Mouse (Mus musculus) spleen, adult 2 months (tissue): ENCODE measurements around the gene Tenm2. TPM values are rescaled to one million over a fixed set of nuclear protein-coding genes. Genes with fewer than 3 reads are reported as not detected.

ENCODE experiments used
- DNase-seq, 2 experiments: peaks; one replicate each; pipeline versions ENCODE4 v3.0.0 to v3.0.0-alpha.2; 2012 to 2021; ENCODE audit warnings: low spot score in 2 of 2, low read depth in 1 of 2
- H3K27ac ChIP-seq: fragments of 200-500 bp; 2 replicates; pipeline ENCODE4 v1.5.1; 2012; ENCODE audit warnings: low read length, inconsistent platforms; ENCODE audit not compliant: insufficient read depth
- H3K27me3 ChIP-seq: fragments of 200-500 bp; 2 replicates; pipeline ENCODE4 v1.6.1; 2012; ENCODE audit warnings: mild to moderate bottlenecking, moderate library complexity, low read length, inconsistent platforms; ENCODE audit not compliant: control insufficient read depth, insufficient read depth
- H3K36me3 ChIP-seq: fragments of 200-500 bp; 2 replicates; pipeline ENCODE4 v1.6.1; 2012; ENCODE audit warnings: mild to moderate bottlenecking, low read length, inconsistent platforms; ENCODE audit not compliant: control insufficient read depth, insufficient read depth
- H3K4me1 ChIP-seq: fragments of 200-500 bp; 2 replicates; pipeline ENCODE4 v1.6.1; 2011; ENCODE audit warnings: inconsistent platforms; ENCODE audit not compliant: control insufficient read depth, insufficient read depth, insufficient read length
- H3K4me3 ChIP-seq: fragments of 200-500 bp; 2 replicates; pipeline ENCODE4 v1.5.1; 2011; ENCODE audit warnings: mild to moderate bottlenecking, inconsistent platforms; ENCODE audit not compliant: insufficient read depth, insufficient read length; ENCODE audit errors: extremely low read depth
- CTCF ChIP-seq: fragments of 200-500 bp; IDR thresholded peaks from 2 replicates; pipeline ENCODE4 v1.5.1; 2011; ENCODE audit warnings: mild to moderate bottlenecking, inconsistent platforms; ENCODE audit not compliant: insufficient read depth, insufficient read length, insufficient replicate concordance; ENCODE audit errors: extremely low read depth
- POLR2A ChIP-seq: fragments of 200-500 bp; IDR thresholded peaks from 2 replicates; pipeline ENCODE4 v1.6.1; 2011; ENCODE audit warnings: low read depth, low read length, inconsistent platforms
- WGBS: fragments of 180-500 bp; shearing (Covaris S2); methylation state at CpG from one replicate; pipeline ENCODE4 v1.1.7; 2018; 5-methylcytosine and 5-hydroxymethylcytosine counted together
- polyA plus RNA-seq: library from polyadenylated mRNA; depleted of rRNA; stranded (reverse); fragments of >200 nt; gene quantifications from 2 replicates; pipeline ENCODE4 v1.2.3, GENCODE M21; 2012

The Tenm2 gene
- polyA plus RNA-seq, 1 experiment = 0.06 TPM

DNA sequence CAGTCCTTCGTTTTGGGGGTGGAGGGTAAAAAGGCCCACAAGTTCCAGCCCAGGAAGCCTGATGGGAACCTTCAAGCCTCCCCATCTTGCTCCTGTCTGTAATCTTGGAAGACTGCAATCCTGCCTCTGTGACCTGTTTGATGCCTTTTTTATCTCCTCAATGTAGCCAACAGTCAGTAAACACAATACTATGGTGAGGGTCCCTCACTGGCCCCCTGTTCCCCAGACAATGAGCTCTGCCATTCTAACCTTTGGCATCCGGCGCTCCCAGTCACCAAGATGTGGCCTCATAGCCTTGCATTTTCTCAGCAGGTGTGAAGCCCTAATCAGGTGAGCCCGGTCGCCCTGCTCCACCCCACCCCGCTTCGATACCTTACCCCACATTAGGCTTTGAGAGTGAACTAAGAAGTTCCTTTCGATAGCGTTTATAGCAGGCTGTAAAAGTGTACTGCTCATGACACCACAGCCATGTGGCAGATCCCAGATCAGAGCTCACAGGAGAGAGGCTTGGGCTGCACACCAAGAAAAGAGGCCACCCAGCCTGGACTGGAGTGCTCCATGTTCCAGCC is 1271.7 kb downstream of the Tenm2 start:
- Histone ChIP-seq H3K27me3 (no peaks in the 10 kb centered on the region), H3K36me3 (no peaks in the 10 kb centered on the region), H3K4me3 (no peak overlapping the region), H3K27ac (no peak overlapping the region), H3K4me1 (no peaks in the 10 kb centered on the region)
- no peak for DNase-seq
- TF ChIP-seq CTCF = no peak
- 80% methylated on average over 9 of the region's 9 CpGs for WGBS

GRCm38 (mm10) chr11:35963554-35963953 is 1272.2 kb downstream of the Tenm2 start:
- no peak overlapping the region for H3K4me3 ChIP-seq
- H3K4me1 ChIP-seq = no peaks in the 10 kb centered on the region
- WGBS = 83% methylated on average over 2 of the region's 2 CpGs
- no peaks in the 10 kb centered on the region for H3K36me3 ChIP-seq
- no peak for DNase-seq
- no peak overlapping the region for H3K27ac ChIP-seq
- TF ChIP-seq CTCF = no peak
- TF ChIP-seq POLR2A = no peak
- H3K27me3 ChIP-seq = no peaks in the 10 kb centered on the region

- Histone ChIP-seq H3K36me3 (no peaks in the 10 kb centered on the region), H3K4me3 (no peak overlapping the region), H3K4me1 (no peaks in the 10 kb centered on the region), H3K27ac (no peak overlapping the region), H3K27me3 (no peaks in the 10 kb centered on the region)
- no peak for DNase-seq
- WGBS = 88% methylated on average over 2 of the region's 2 CpGs
- TF ChIP-seq POLR2A (no peak), CTCF (no peak)
Measured at GRCm38 (mm10) chr11:35962431-35962830, 1273.3 kb downstream of the Tenm2 start.

- Histone ChIP-seq H3K36me3 (no peaks in the 10 kb centered on the region), H3K4me3 (no peak overlapping the region), H3K4me1 (no peaks in the 10 kb centered on the region), H3K27me3 (no peaks in the 10 kb centered on the region), H3K27ac (no peak overlapping the region)
- 82% methylated on average over 3 of the region's 3 CpGs for WGBS
- no peak for DNase-seq
- no peak for TF ChIP-seq POLR2A
- TF ChIP-seq CTCF = no peak
Measured at GRCm38 (mm10) chr11:35959270-35959669, 1276.5 kb downstream of the Tenm2 start.
